Mouse (Mus musculus) right cerebral cortex, adult 18-20 months (tissue): Measurements from ENCODE around the gene App.

Experiments
- DNase-seq: peaks from one replicate; pipeline ENCODE4 v3.0.0; 2022; ENCODE audit warnings: mixed read lengths

The App gene

GRCm38 (mm10) chr16:85173373-85174081, at the start of gene App:
TSS of gene App (minus strand) at chr16:85173766.
- peak; percentile 92 for DNase-seq

- peak; percentile 64 for DNase-seq
Measured at GRCm38 (mm10) chr16:85215846-85216245, 42.3 kb upstream of the App start.

- no peak for DNase-seq
Measured at GRCm38 (mm10) chr16:85215173-85215572, 41.6 kb upstream of the App start.

- DNase-seq: no peak
Measured at GRCm38 (mm10) chr16:85195622-85196021, 22.1 kb upstream of the App start.

GRCm38 (mm10) chr16:85195167-85195566, 21.6 kb upstream of the App start:
- no peak for DNase-seq

GRCm38 (mm10) chr16:85181502-85181901, 7.9 kb upstream of the App start:
- DNase-seq: no peak

- DNase-seq: no peak
Measured at GRCm38 (mm10) chr16:85180710-85181109, 7.1 kb upstream of the App start.

- DNase-seq: no peak
Measured at GRCm38 (mm10) chr16:85176666-85177065, 3.1 kb upstream of the App start.

- DNase-seq: peak; percentile 65
Measured at GRCm38 (mm10) chr16:85172571-85173372, 794 bp downstream of the App start.

- peak; percentile 74 for DNase-seq
Measured at GRCm38 (mm10) chr16:85171976-85172570, 1.5 kb downstream of the App start.

GRCm38 (mm10) chr16:85170826-85171510, 2.6 kb downstream of the App start:
- DNase-seq: no peak

- no peak for DNase-seq
Measured at GRCm38 (mm10) chr16:85168821-85169220, 4.7 kb downstream of the App start.

GRCm38 (mm10) chr16:85166205-85166604, 7.4 kb downstream of the App start:
- DNase-seq: no peak

GRCm38 (mm10) chr16:85165631-85166030, 7.9 kb downstream of the App start:
- DNase-seq: no peak

- no peak for DNase-seq
Measured at GRCm38 (mm10) chr16:85165177-85165576, 8.4 kb downstream of the App start.

- DNase-seq: no peak
Measured at GRCm38 (mm10) chr16:85162779-85163178, 10.8 kb downstream of the App start.

- no peak for DNase-seq
Measured at GRCm38 (mm10) chr16:85160140-85160539, 13.4 kb downstream of the App start.

- no peak for DNase-seq
Measured at GRCm38 (mm10) chr16:85157796-85158546, 15.6 kb downstream of the App start.

GRCm38 (mm10) chr16:85157156-85157555, 16.4 kb downstream of the App start:
- no peak for DNase-seq

- no peak for DNase-seq
Measured at GRCm38 (mm10) chr16:85155836-85156235, 17.7 kb downstream of the App start.

GRCm38 (mm10) chr16:85152457-85152856, 21.1 kb downstream of the App start:
- no peak for DNase-seq

GRCm38 (mm10) chr16:85151681-85152080, 21.9 kb downstream of the App start:
- DNase-seq: no peak
